Mouse (Mus musculus) retina, postnatal 7 days (tissue): Measurements from ENCODE around the gene Tceal1.
A peak's percentile ranks its signal among the peaks of the same experiment; 100 is the strongest.
"Not testable (repeated sequence)": the region's sequence is repeated elsewhere in the genome, so short reads cannot be mapped to it uniquely, and the experiment has no call there.

Experiments
- DNase-seq: peaks from one replicate; pipeline ENCODE4 v3.0.0-alpha.2; 2012; ENCODE audit warnings: low read depth, low spot score

Gene Tceal1

GRCm38 (mm10) chrX:136707446-136708167 lies at the start of gene Tceal1:
Gene Tceal1 (plus strand): TSS chrX:136707982.
- peak; percentile 36 for DNase-seq

- DNase-seq = peak; percentile 13
Measured at GRCm38 (mm10) chrX:136666281-136666706, 41.5 kb upstream of the Tceal1 start.

- DNase-seq = not testable (repeated sequence)
Measured at GRCm38 (mm10) chrX:136666762-136667464, 40.9 kb upstream of the Tceal1 start.

- DNase-seq = no peak
Measured at GRCm38 (mm10) chrX:136668794-136669193, 39.0 kb upstream of the Tceal1 start.

GRCm38 (mm10) chrX:136680989-136681388 lies 26.8 kb upstream of the Tceal1 start:
- DNase-seq = no peak

GRCm38 (mm10) chrX:136691606-136692293 lies 16.0 kb upstream of the Tceal1 start:
- DNase-seq = not testable (repeated sequence)

- no peak for DNase-seq
Measured at GRCm38 (mm10) chrX:136692294-136692675, 15.5 kb upstream of the Tceal1 start.

GRCm38 (mm10) chrX:136693196-136693595 lies 14.6 kb upstream of the Tceal1 start:
- no peak for DNase-seq

- DNase-seq = no peak
Measured at GRCm38 (mm10) chrX:136708168-136708681, 443 bp downstream of the Tceal1 start.

- no peak for DNase-seq
Measured at GRCm38 (mm10) chrX:136708782-136709181, 1.0 kb downstream of the Tceal1 start.

- not testable (repeated sequence) for DNase-seq
Measured at GRCm38 (mm10) chrX:136714742-136715474, 7.1 kb downstream of the Tceal1 start.

GRCm38 (mm10) chrX:136732016-136732415 lies 24.2 kb downstream of the Tceal1 start:
- no peak for DNase-seq

GRCm38 (mm10) chrX:136740087-136740790 lies 32.5 kb downstream of the Tceal1 start:
- DNase-seq = no peak

- DNase-seq = peak; percentile 90
Measured at GRCm38 (mm10) chrX:136740791-136741650, 33.2 kb downstream of the Tceal1 start.

GRCm38 (mm10) chrX:136741651-136742201 lies 33.9 kb downstream of the Tceal1 start:
- DNase-seq = peak; percentile 49

- no peak for DNase-seq
Measured at GRCm38 (mm10) chrX:136742241-136742640, 34.5 kb downstream of the Tceal1 start.

GRCm38 (mm10) chrX:136742661-136743103 lies 34.9 kb downstream of the Tceal1 start:
- DNase-seq = peak; percentile 50

- DNase-seq = no peak
Measured at GRCm38 (mm10) chrX:136743459-136743858, 35.7 kb downstream of the Tceal1 start, which contains the start of gene Morf4l2. Gene Morf4l2 (minus strand): TSS chrX:136743690.

GRCm38 (mm10) chrX:136744663-136745062 lies 36.9 kb downstream of the Tceal1 start:
- no peak for DNase-seq
